Mouse (Mus musculus): ENCODE data around the gene Anxa7.

- TF ChIP-seq POLR2A (IDR thresholded peaks at IDR 0.05; ENCODE audit: insufficient read depth, low read depth, low read length): no peak
- no peak for TF ChIP-seq CTCF (IDR thresholded peaks at IDR 0.05; ENCODE audit: insufficient read depth, low read depth, low read length)
Measured at GRCm38 (mm10) chr14:20451302-20451701, 28.6 kb downstream of the Anxa7 start.
